Mouse (Mus musculus) testis, adult 2 months (tissue): ENCODE results near the gene Aig1.

Experiments used
- CTCF ChIP-seq: fragments of 200-500 bp; IDR thresholded peaks from 2 replicates; pipeline ENCODE4 v1.5.1; 2012; ENCODE audit warnings: low read depth, mild to moderate bottlenecking, inconsistent platforms, low read length, moderate library complexity; ENCODE audit not compliant: control insufficient read depth, insufficient read depth, insufficient replicate concordance
- POLR2A ChIP-seq: fragments of 200-500 bp; IDR thresholded peaks from 2 replicates; pipeline ENCODE4 v1.6.1; 2012; ENCODE audit warnings: low read depth, mild to moderate bottlenecking, inconsistent platforms, low read length, moderate library complexity; ENCODE audit not compliant: control insufficient read depth

DNA sequence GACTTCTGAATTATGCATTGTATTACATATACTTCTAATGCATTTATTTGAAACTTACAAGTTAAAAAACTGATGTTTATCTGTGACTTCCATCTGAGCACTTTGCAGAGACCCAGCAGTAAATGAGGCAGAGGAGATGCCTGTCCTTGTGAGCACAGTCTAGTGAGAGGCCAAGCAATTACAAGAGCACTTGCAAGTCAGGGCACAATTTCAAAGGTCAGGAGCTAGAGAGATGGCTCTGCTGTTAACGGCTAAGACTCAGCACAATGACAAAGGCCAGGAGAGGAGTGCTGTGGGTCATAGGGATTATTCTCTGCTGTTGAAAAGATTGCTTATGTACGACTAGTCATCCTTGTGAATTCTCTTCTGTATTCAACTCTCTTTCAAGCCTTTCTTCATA, 209.0 kb downstream of the Aig1 start:
- TF ChIP-seq CTCF (no peak), POLR2A (no peak)
